Mouse (Mus musculus) liver, adult 2 months (tissue): ENCODE results near the gene Kcnj4. TPM values are rescaled to one million over a fixed set of nuclear protein-coding genes. Genes with fewer than 3 reads are reported as not detected.

ENCODE experiments used
- DNase-seq: peaks from one replicate; pipeline ENCODE4 v3.0.0-alpha.2; 2011; ENCODE audit warnings: low read depth, low spot score; ENCODE audit errors: extremely low read depth
- H3K27ac ChIP-seq: fragments of 200-500 bp; replicated peaks from 2 replicates; pipeline ENCODE4 v1.5.1; 2012; ENCODE audit warnings: low read depth, mild to moderate bottlenecking, control low read depth, inconsistent platforms, low read length; ENCODE audit not compliant: insufficient read depth
- H3K27me3 ChIP-seq: fragments of 200-500 bp; 2 replicates; pipeline ENCODE4 v1.6.1; 2012; ENCODE audit warnings: mild to moderate bottlenecking, moderate library complexity, low read length, inconsistent platforms; ENCODE audit not compliant: control insufficient read depth, insufficient read depth
- H3K36me3 ChIP-seq: fragments of 200-500 bp; 2 replicates; pipeline ENCODE4 v1.6.1; 2012; ENCODE audit warnings: low read length, inconsistent platforms; ENCODE audit not compliant: control insufficient read depth, insufficient read depth
- H3K4me1 ChIP-seq: fragments of 200-500 bp; 2 replicates; pipeline ENCODE4 v1.6.1; 2011; ENCODE audit warnings: low read length; ENCODE audit not compliant: control insufficient read depth, insufficient read depth
- H3K4me3 ChIP-seq: fragments of 200-500 bp; 2 replicates; pipeline ENCODE4 v1.5.1; 2011; ENCODE audit warnings: low read depth, mild to moderate bottlenecking, control low read depth, low read length, moderate library complexity; ENCODE audit not compliant: insufficient read depth
- H3K79me2 ChIP-seq: fragments of 200-500 bp; 2 replicates; pipeline ENCODE4 v1.6.1; 2012; ENCODE audit warnings: inconsistent platforms, mild to moderate bottlenecking, low read length, moderate library complexity; ENCODE audit not compliant: control insufficient read depth, insufficient read depth
- H3K9ac ChIP-seq: fragments of 200-500 bp; 2 replicates; pipeline ENCODE4 v1.6.1; 2012; ENCODE audit warnings: low read depth, mild to moderate bottlenecking, control low read depth, inconsistent platforms, low read length
- CTCF ChIP-seq: fragments of 200-500 bp; IDR thresholded peaks from 2 replicates; pipeline ENCODE4 v1.5.1; 2011; ENCODE audit warnings: low read depth, low read length, control low read depth
- POLR2A ChIP-seq: fragments of 200-500 bp; IDR thresholded peaks from 2 replicates; pipeline ENCODE4 v1.6.1; 2011; ENCODE audit warnings: low read length, control low read depth; ENCODE audit not compliant: insufficient read depth; ENCODE audit errors: extremely low read depth
- WGBS: fragments of 180-500 bp; shearing (Covaris S2); methylation state at CpG from one replicate; pipeline ENCODE4 v1.1.7; 2018; 5-methylcytosine and 5-hydroxymethylcytosine counted together
- polyA plus RNA-seq: library from polyadenylated mRNA; depleted of rRNA; stranded (reverse); fragments of >200 nt; gene quantifications from 2 replicates; pipeline ENCODE4 v1.2.3, GENCODE M21; 2012
- total RNA-seq: library from RNA; depleted of rRNA; stranded (reverse); fragments of >200 nt; gene quantifications from 2 replicates; pipeline ENCODE4 v1.2.3, GENCODE M21; 2014

The Kcnj4 gene
- total and polyA plus RNA-seq, 2 experiments = not detected

GRCm38 (mm10) chr15:79517710-79518109 is 12.7 kb upstream of the Kcnj4 start:
- Histone ChIP-seq H3K36me3 (no peaks in the 10 kb centered on the region), H3K4me1 (peaks cover 3% of the 10 kb centered on the region), H3K79me2 (no peaks in the 10 kb centered on the region), H3K27me3 (peaks cover 20% of the 10 kb centered on the region), H3K9ac (no peak overlapping the region), H3K27ac (no peak overlapping the region), H3K4me3 (no peak overlapping the region)
- no peak for DNase-seq
- TF ChIP-seq CTCF = no peak
- no peak for TF ChIP-seq POLR2A
- WGBS = 87% methylated on average over 4 of the region's 4 CpGs

- Histone ChIP-seq H3K9ac (peak within 1 kb of the TSS; percentile 70), H3K27ac (no peak within 1 kb of the TSS), H3K27me3 (peaks cover 23% of the 10 kb centered on the region), H3K36me3 (no peaks in the 10 kb centered on the region), H3K4me1 (peaks cover 3% of the 10 kb centered on the region), H3K4me3 (peak within 1 kb of the TSS; percentile 68), H3K79me2 (no peaks in the 10 kb centered on the region)
- DNase-seq = no peak
- WGBS = 2% methylated on average over 71 of the region's 71 CpGs
- TF ChIP-seq CTCF (no peak), POLR2A (no peak)
Measured at GRCm38 (mm10) chr15:79516171-79517096, 11.4 kb upstream of the Kcnj4 start, which contains the start of gene Kdelr3. Gene Kdelr3, plus strand, starts transcription at chr15:79516411.

GRCm38 (mm10) chr15:79513940-79514339 is 8.9 kb upstream of the Kcnj4 start:
- Histone ChIP-seq H3K27me3 (peaks cover 35% of the 10 kb centered on the region), H3K9ac (no peak overlapping the region), H3K27ac (no peak overlapping the region), H3K36me3 (no peaks in the 10 kb centered on the region), H3K4me1 (peaks cover 3% of the 10 kb centered on the region), H3K4me3 (no peak overlapping the region), H3K79me2 (no peaks in the 10 kb centered on the region)
- no peak for TF ChIP-seq CTCF
- TF ChIP-seq POLR2A = no peak
- 12% methylated on average over 9 of the region's 9 CpGs for WGBS
- no peak for DNase-seq

- WGBS = 5% methylated on average over 61 of the region's 61 CpGs
- Histone ChIP-seq H3K27me3 (peaks cover 27% of the 10 kb centered on the region), H3K36me3 (no peaks in the 10 kb centered on the region), H3K79me2 (no peaks in the 10 kb centered on the region), H3K4me1 (peaks cover 2% of the 10 kb centered on the region; the same call in 1 of the 2 replicates), H3K9ac (no peak overlapping the region), H3K4me3 (peak overlapping the region; percentile 46; the same call in 1 of the 2 replicates), H3K27ac (no peak overlapping the region)
- no peak for DNase-seq
- no peak for TF ChIP-seq POLR2A
- TF ChIP-seq CTCF = no peak
Measured at GRCm38 (mm10) chr15:79511553-79512320, 6.7 kb upstream of the Kcnj4 start.

GRCm38 (mm10) chr15:79510425-79510824 is 5.4 kb upstream of the Kcnj4 start:
- TF ChIP-seq POLR2A (no peak), CTCF (no peak)
- Histone ChIP-seq H3K9ac (no peak overlapping the region), H3K27ac (no peak overlapping the region), H3K4me1 (no peaks in the 10 kb centered on the region), H3K36me3 (no peaks in the 10 kb centered on the region), H3K79me2 (no peaks in the 10 kb centered on the region), H3K27me3 (peaks cover 29% of the 10 kb centered on the region), H3K4me3 (no peak overlapping the region)
- WGBS = 81% methylated on average over 7 of the region's 7 CpGs
- no peak for DNase-seq

- 58% methylated on average over 6 of the region's 6 CpGs for whole genome bisulfite sequencing
- no peak for DNase-seq
- Histone ChIP-seq H3K27me3 (peaks cover 30% of the 10 kb centered on the region), H3K4me1 (no peaks in the 10 kb centered on the region), H3K27ac (no peak overlapping the region), H3K4me3 (no peak overlapping the region), H3K9ac (no peak overlapping the region), H3K79me2 (no peaks in the 10 kb centered on the region), H3K36me3 (no peaks in the 10 kb centered on the region)
- TF ChIP-seq POLR2A (no peak), CTCF (no peak)
Measured at GRCm38 (mm10) chr15:79509998-79510397, 5.0 kb upstream of the Kcnj4 start.
